15 mouse cellular contexts compared by ENCODE assay signal in the genomic region with DNA sequence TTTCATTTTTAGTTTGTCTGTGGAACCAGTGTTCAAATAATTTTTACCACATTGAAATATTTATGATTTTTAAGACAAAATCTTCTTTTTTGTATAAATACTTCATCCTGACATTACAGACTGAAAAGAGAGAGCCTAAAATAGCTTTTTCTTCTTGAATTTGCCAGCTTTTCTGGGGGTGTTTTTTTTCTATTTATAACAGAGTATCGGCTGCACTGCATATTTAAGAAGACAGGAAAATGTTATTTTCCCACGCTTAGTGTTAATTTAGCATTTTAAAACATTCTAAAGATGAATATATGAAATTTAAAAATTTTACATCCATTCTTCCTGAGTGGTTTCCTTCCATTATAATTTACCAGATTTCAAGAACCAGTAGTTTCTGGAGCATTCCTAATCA. TPM values are rescaled to one million over a fixed set of nuclear protein-coding genes. Genes with fewer than 3 reads are reported as not detected.
DNase-seq lines count a peak whose midpoint lies in the region; ATAC-seq and TF ChIP-seq lines count a peak whose summit lies in the region.
"Had no signal": no experiment of that assay in that cellular context is flagged by ENCODE, and none has a peak within 500 bp of the region (broad histone marks: within the 10 kb centered on the region; RNA-seq: fewer than 3 reads in every experiment).

No protein-coding gene starts in this region.

- H3K27me3 ChIP-seq in embryonic facial prominence, embryonic 14.5 days (replicated peaks; ENCODE audit: control insufficient read depth, insufficient read depth, low read length) = no peaks in the 10 kb centered on the region
- no peaks in the 10 kb centered on the region for H3K27me3 ChIP-seq in hindbrain, embryonic 14.5 days (ENCODE audit: control insufficient read depth, insufficient read depth, low read length)
- H3K27me3 ChIP-seq in midbrain, embryonic 14.5 days (ENCODE audit: control insufficient read depth, insufficient read depth, low read length) = no peaks in the 10 kb centered on the region
- H3K27me3 ChIP-seq: megakaryocyte, embryonic 14.5 days had no signal

- H3K9ac ChIP-seq in embryonic facial prominence, embryonic 14.5 days (ENCODE audit: low read depth, low read length) = no peak overlapping the region
- no peak overlapping the region for H3K9ac ChIP-seq in hindbrain, embryonic 14.5 days
- H3K9ac ChIP-seq in midbrain, embryonic 14.5 days (replicated peaks; ENCODE audit: low read length) = no peak overlapping the region
- H3K9ac ChIP-seq: liver, embryonic 14.5 days had no signal

- no peak for DNase-seq in embryonic facial prominence, embryonic 14.5 days (ENCODE audit: low spot score)
- DNase-seq in hindbrain, embryonic 14.5 days (ENCODE audit: low spot score) = no peak
- no peak for DNase-seq in midbrain, embryonic 14.5 days
- no peak for DNase-seq in T-cell, adult 2 months (ENCODE audit: low spot score)
- DNase-seq: adrenal gland, postnatal 10 days; heart, postnatal 10 days; kidney, postnatal 14 days; thymus, adult 18-20 months had no signal

- ATAC-seq in embryonic facial prominence, embryonic 14.5 days (ENCODE audit: low read depth) = no peak
- no peak for ATAC-seq in hindbrain, embryonic 14.5 days (ENCODE audit: low FRiP score)
- no peak for ATAC-seq in midbrain, embryonic 14.5 days (ENCODE audit: low FRiP score, low TSS enrichment)
- ATAC-seq in granulocyte monocyte progenitor cell, adult 5-6 weeks (replicated peaks; ENCODE audit: poor library complexity, severe bottlenecking) = no peak
- no peak for ATAC-seq in megakaryocyte progenitor cell, adult 5-6 weeks (replicated peaks; ENCODE audit: poor library complexity)
- ATAC-seq: CD4-positive, CD25-positive, alpha-beta regulatory T cell, adult 4 months; lung, postnatal 0 days had no signal

- H3K4me2 ChIP-seq in embryonic facial prominence, embryonic 14.5 days (ENCODE audit: low read depth, low read length) = no peak overlapping the region
- no peak overlapping the region for H3K4me2 ChIP-seq in hindbrain, embryonic 14.5 days (replicated peaks)
- H3K4me2 ChIP-seq in midbrain, embryonic 14.5 days (ENCODE audit: low read length) = no peak overlapping the region

- peaks cover 93% of the 10 kb centered on the region for H3K36me3 ChIP-seq in embryonic facial prominence, embryonic 14.5 days (ENCODE audit: control insufficient read depth, insufficient read depth, low read length)
- peaks cover 88% of the 10 kb centered on the region for H3K36me3 ChIP-seq in hindbrain, embryonic 14.5 days (replicated peaks; ENCODE audit: control insufficient read depth, insufficient read depth)
- H3K36me3 ChIP-seq in midbrain, embryonic 14.5 days (ENCODE audit: control insufficient read depth, insufficient read depth, low read length) = peaks cover 83% of the 10 kb centered on the region

- no peak for TF ChIP-seq CTCF in cortical plate, adult 2 months (IDR thresholded peaks at IDR 0.05; ENCODE audit: extremely low read depth, insufficient read depth, low read length)

- no peak for TF ChIP-seq POLR2A in cortical plate, adult 2 months (IDR thresholded peaks at IDR 0.05; ENCODE audit: extremely low read depth, insufficient read depth, low read length)

- H3K4me3 ChIP-seq in cortical plate, adult 2 months (ENCODE audit: insufficient read depth, low read length) = no peak overlapping the region
- no peak overlapping the region for H3K4me3 ChIP-seq in embryonic facial prominence, embryonic 14.5 days (ENCODE audit: low read depth, low read length)
- H3K4me3 ChIP-seq in hindbrain, embryonic 14.5 days (replicated peaks; ENCODE audit: low read length) = no peak overlapping the region
- no peak overlapping the region for H3K4me3 ChIP-seq in midbrain, embryonic 14.5 days (replicated peaks; ENCODE audit: low read depth, low read length)
- H3K4me3 ChIP-seq: megakaryocyte, embryonic 14.5 days had no signal

- no peaks in the 10 kb centered on the region for H3K9me3 ChIP-seq in embryonic facial prominence, embryonic 14.5 days (ENCODE audit: control insufficient read depth, low read length)
- no peaks in the 10 kb centered on the region for H3K9me3 ChIP-seq in hindbrain, embryonic 14.5 days (ENCODE audit: control insufficient read depth, low read length)
- H3K9me3 ChIP-seq in midbrain, embryonic 14.5 days (ENCODE audit: control insufficient read depth, low read length) = no peaks in the 10 kb centered on the region
- H3K9me3 ChIP-seq: megakaryocyte, embryonic 14.5 days had no signal

- peaks cover 16% of the 10 kb centered on the region for H3K4me1 ChIP-seq in cortical plate, adult 2 months (ENCODE audit: control insufficient read depth, insufficient read depth, low read length)
- no peaks in the 10 kb centered on the region for H3K4me1 ChIP-seq in embryonic facial prominence, embryonic 14.5 days (ENCODE audit: control insufficient read depth, insufficient read depth, low read length)
- H3K4me1 ChIP-seq in hindbrain, embryonic 14.5 days (replicated peaks; ENCODE audit: control insufficient read depth, insufficient read depth, low read length) = peaks cover 3% of the 10 kb centered on the region; the same call in 1 of the 2 replicates
- H3K4me1 ChIP-seq in midbrain, embryonic 14.5 days (ENCODE audit: control insufficient read depth, insufficient read depth, low read length) = 0 out of 2 replicates have a peak, but pooled peaks cover 7% of the 10 kb centered on the region

- WGBS in embryonic facial prominence, embryonic 14.5 days = 54% methylated on average over 2 of the region's 2 CpGs
- 68% methylated on average over 2 of the region's 2 CpGs for WGBS in hindbrain, embryonic 14.5 days
- WGBS in midbrain, embryonic 14.5 days = 75% methylated on average over 2 of the region's 2 CpGs

- peak overlapping the region; percentile 97; the same call in 1 of the 2 replicates for H3K27ac ChIP-seq in cortical plate, adult 2 months (ENCODE audit: insufficient read depth, low read length)
- peak overlapping the region; percentile 49; the same call in 1 of the 2 replicates for H3K27ac ChIP-seq in embryonic facial prominence, embryonic 14.5 days (replicated peaks; ENCODE audit: low read depth, low read length)
- H3K27ac ChIP-seq in hindbrain, embryonic 14.5 days = peak overlapping the region; percentile 89
- 0 out of 2 replicates have a peak overlapping the region, but pooled peaks have one; percentile 14 for H3K27ac ChIP-seq in midbrain, embryonic 14.5 days (replicated peaks; ENCODE audit: low read depth, low read length)
- H3K27ac ChIP-seq: liver, embryonic 14.5 days had no signal

RNA-seq across cellular contexts. Expression of gene Cspg5, which starts 37.1 kb away (rescaled TPM):
- 382 and 388 TPM in 2 replicates for polyA plus RNA-seq in cortical plate, adult 2 months (2012; rRNA removed)
- polyA plus RNA-seq in embryonic facial prominence, embryonic 14.5 days (2014; fragmentation: Nextera tagmentation; extraction: Ambion mirVana) = 8.3 and 9.6 TPM in 2 replicates
- 139 and 148 TPM in 2 replicates for polyA plus RNA-seq in hindbrain, embryonic 14.5 days (2014; fragmentation: Nextera tagmentation; extraction: Ambion mirVana)
- polyA plus RNA-seq in midbrain, embryonic 14.5 days (2014; fragmentation: Nextera tagmentation; extraction: Ambion mirVana) = 105 and 178 TPM in 2 replicates
- not detected in 2 replicates for total RNA-seq in granulocyte monocyte progenitor cell, adult 5-6 weeks (2014; fragmentation: Nextera tagmentation)
- total RNA-seq in granulocyte monocyte progenitor cell, adult 5-6 weeks (2017) = 0.30 TPM in 1 of 2 replicates, not detected in the other
- total RNA-seq in megakaryocyte progenitor cell, adult 5-6 weeks (2015) = 0.05 and 0.07 TPM in 2 replicates
- total RNA-seq in megakaryocyte progenitor cell, adult 5-6 weeks (2017) = 0.03 and 0.75 TPM in 2 replicates

Comparison
In these comparisons a context has a peak if more than half of its experiments do, and no peak if none do; other contexts are left out.
1. H3K27ac ChIP-seq: peak in every context shown above with its lines; median percentile 97 in cortical plate, adult 2 months; 89 in hindbrain, embryonic 14.5 days; 49 in embryonic facial prominence, embryonic 14.5 days; 14 in midbrain, embryonic 14.5 days.